Mouse (Mus musculus) cerebellum, postnatal 10 days (tissue): ENCODE results near the gene Frem2.

Experiments
- DNase-seq, 2 experiments: peaks; one replicate each; pipeline ENCODE4 v3.0.0; 2021; ENCODE audit warnings: mixed read lengths in 2 of 2

Frem2 gene

DNA sequence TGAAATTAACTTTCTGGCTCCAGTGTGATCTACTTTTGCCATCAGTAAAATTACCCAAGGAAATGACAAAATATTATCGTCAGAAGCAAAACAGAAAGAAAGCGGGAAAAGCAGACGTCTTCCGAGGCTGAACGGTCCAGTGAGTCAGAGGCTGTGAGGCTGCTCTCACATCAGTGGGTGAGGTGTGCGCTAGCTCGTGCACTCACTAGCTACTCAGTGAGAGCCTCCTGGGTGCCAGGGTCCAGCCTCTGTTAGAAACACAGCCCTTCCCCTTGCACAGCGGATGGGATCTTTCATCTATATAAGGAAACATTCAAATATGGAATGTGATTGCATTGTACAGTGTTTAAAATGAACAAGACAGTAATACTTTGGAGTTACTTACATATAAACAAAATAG lies 36.8 kb downstream of the Frem2 start:
- DNase-seq, result no peak

DNA sequence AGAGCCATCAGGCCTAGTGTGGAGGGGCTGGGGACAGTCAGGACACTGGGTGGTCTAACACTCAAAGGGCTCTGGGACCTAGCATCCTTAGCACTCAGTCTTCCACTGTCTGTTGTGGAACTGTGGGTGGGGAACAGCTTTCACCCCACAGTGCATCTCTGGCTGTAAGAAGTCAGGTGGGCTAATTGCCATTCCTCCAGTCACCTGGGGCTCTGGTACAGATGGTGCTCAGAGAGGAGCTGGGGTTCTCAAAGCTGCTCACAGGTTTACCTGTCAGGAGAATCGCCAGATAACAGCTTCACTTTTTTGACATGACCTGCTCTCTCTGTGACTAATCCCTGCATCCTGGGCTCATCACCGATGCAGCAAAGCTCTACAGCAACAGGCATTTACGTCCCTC lies 46.0 kb downstream of the Frem2 start:
- peak; percentile 82 to 84 for DNase-seq

DNA sequence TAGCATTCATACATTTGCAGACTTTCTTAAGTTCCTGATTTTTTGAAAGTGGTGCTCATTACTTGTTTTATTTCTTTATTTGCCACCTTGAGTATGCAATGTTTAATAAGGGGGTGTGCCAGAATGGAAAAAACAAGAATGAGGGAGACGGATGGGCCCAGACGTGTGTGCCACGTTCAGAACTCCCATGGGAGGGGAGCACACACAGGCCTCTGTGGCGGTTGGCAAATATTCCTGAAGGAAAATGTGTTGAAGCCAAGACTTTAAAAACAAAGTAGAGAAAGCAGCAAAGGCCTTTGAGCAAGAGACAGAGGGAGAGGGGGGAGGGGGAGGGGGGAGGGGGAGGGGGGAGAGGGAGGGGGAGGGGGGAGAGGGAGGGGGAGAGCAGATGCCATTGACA lies 47.3 kb downstream of the Frem2 start:
- DNase-seq, result peak; percentile 69 to 73

DNA sequence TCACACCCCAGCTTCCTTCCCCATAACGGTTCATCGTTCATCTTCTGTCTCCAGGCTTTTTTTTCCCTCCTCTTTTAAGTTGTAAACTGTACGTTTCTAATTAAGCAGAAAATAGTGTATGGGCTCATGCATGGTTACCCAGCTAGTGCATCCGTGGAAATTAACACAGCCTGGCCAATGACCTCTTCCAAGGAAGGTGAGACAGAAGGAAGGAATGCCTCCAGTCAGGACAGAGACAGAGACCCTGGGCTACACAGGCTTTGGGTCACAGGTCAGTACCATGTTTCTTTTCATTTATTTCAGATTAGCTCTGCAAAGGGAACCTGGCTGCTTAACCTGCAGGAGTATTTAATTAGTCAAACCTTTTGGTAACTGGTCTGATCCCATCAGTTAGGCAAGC lies 57.0 kb downstream of the Frem2 start:
- DNase-seq, result no peak

DNA sequence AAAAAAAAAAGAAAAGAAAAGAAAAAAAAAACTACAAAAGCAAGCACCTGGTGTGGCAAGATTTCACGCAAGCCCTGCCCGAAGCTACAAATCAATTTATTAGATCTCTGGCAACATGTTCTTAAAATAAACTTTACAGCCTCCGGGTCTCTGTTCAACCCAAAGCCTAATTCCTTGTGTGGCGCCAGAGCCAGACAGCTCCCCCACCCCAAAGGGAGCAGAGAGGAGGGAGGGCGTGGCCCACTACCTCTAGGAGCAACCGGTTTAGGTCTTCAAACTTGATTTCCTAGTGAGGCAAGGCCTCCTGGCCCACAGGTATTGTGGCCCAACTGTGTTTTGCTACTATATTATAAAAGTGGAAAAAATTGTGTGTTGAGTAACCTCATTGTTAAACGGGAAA lies 57.8 kb downstream of the Frem2 start:
- no peak for DNase-seq

DNA sequence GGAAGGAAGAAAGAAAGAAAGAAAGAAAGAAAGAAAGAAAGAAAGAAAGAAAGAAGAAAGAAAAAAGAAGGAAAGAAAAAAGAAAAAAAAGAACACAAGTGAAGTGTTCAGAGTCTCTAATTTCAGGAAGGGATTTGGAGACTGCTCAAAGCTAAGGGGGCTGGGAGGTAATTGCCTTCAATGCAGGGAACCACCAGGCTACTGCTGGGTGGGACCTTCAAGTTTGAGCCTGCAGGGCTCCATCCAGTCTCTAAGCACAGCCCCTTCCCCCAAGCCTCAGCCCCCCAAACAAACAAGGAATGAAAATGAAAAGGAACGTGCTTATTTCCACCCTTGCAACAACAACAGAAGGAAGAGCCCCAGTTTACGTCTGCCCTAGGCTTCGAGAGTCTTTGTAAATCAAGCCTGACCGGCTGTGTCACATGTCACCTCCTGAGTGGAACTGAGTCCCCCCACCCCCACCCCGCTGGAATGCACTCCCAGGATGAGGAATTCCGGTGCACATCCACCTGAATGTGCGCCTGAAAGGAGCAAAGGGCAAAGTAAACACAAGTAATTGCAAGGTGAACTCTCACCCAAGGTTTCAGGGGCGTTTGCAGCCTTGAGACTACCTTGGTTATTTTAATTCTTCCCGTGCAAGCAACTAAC lies 58.9 kb downstream of the Frem2 start:
- DNase-seq, result no peak

DNA sequence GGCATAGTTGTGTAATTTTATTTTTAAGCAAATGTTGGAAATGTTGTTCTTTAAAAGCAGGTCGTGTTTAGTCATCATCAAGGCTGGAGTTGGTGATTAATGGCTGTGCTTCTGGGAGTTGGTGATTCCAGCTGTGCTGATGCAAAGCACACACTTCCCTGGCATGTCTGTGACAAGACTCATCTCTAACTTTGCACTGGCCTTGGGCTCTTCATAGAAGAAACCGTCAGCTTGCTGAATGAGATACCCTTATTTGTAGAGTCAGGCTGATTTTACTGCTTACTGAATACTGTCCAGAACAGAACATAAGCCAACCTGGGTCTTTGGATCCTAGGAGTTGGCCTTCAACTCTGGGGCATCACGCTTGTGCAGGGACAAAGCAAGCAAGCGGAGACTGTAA lies 62.7 kb downstream of the Frem2 start:
- no peak for DNase-seq

DNA sequence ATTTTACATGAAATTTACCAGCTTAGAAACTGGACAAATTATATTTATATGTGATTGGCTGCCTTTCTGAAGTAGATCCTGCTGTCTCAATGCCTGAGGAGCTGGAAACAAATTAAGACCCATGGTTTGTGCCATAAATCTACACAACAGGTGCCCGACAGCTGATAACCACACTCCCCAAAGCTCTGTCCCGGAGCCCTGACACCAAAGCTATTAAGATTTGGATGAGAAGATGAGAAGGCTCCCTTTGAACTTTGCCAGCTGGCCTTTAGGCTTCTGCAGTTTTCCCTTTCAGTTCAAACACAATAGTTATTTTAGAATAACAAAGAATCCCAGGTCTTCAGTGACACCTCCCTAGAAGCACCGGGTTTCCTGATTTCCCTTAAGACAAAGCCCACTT lies 63.4 kb downstream of the Frem2 start:
- DNase-seq, result no peak

DNA sequence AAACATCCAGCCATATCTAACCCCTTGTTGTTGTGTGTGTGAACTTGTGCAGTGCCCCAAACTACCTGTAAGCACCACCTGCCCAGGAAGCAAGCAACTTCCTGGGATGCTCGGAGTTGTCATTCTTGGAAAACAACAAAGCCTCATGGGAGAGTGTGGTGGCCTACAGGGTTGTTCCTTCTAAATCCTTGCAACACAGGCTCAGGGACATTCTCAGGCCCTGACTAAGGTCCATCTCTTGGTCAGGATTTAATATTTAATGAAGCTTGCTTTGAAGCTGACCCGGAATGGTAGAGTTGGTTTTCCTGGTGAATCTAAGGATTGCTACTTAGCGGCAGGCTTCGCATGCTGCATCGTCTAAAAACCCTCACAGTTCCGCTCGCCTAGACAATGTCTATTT lies 65.1 kb downstream of the Frem2 start:
- DNase-seq, result no peak

DNA sequence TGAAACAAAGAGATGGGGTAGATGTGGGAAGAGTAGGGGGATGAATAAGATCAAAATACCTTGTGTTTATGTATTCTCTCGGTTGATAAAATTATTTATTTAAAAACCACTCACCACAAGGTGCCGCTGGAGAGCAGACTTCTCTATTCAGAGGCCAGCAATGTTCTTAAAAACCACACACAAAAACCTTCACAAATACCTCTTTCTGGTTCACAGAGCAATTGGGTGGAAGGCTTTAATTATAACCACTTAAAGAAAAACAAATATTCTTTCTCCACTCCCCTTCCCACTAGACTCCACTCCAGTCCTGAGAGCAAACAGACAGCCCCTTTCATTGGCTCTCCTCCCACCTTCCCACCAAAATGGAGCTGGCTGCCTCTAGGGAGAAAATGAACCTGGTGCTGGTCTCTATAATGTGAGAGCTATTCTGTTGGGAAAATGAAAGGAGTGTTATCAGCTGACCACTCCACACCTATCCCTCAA lies 67.0 kb downstream of the Frem2 start:
- DNase-seq, result peak; percentile 83 to 91

DNA sequence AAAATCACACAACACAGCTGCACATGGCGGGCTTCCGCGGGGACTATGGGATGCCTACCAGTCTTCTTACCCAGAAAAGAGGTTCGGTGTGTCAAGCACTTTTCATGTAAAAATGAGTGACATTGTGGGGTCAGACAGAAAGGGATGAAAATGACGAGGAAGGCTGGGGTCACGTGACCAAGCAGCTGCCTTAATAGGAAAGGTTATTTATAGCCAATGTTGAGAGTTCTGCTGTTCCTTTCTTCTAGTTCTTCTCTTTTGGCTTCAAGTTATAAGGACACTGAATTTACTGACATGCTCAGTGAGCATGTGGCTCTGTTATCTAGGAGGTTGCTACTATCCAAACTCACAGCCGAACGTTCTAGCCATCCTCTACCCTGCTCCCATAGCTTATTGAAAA lies 73.9 kb downstream of the Frem2 start:
- no peak for DNase-seq

DNA sequence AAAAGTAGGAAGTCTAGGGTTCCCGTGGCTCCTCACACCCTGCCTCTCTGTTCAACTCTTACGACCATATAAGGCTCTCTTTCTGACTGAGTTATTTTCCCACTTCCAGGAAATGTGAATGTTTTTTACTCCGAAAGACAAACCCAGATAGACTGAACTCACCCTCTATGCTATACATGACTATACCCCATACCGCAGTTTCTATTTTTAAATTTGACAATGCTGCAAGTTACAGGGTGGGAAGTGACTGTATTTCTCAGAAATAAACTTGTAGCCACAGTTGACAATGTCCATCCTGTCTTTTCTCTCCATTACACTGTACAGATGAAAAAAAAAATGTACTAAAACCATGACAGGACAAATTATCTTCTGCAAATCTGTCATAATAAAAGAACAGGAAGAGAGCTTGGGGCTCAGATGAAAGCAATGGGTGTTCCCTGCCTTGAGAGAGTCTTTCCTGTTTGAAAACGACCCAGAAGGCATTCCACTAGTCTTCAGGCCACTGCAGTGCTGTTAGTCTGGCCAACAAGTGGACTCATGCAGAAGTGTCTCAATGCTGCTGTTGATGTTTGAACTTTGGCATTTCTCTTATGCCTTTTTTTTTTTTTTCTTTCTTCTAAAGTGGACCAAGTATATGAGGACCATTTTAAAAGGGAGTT lies 76.4 kb downstream of the Frem2 start:
- DNase-seq, result no peak

DNA sequence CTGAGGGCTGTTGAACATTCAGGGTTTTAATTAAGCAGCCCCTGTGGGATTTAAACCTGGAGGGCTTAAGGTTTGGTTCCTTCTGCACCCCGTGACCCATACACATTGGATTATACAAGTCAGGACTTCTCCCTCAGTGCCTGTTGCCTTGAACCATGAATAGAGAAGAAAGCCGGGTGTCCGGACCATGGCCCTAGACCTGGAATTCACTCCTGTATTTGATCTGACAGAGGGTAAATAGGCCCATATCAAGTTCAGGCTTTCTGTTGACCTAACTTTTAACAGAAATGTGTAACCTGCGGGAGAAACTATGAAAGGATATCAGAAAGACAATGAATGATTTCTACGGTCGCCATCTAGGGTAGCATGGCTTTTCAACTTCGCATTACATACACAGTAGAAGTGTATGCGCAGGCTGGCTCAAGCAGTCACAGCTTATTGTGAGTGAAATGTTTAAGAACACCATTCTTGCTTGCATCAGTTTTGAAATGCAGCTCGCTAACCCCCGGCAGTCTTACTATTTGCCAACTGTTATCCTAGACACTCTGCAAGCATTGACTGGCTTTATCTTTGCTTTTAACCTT lies 77.9 kb downstream of the Frem2 start:
- no peak for DNase-seq

DNA sequence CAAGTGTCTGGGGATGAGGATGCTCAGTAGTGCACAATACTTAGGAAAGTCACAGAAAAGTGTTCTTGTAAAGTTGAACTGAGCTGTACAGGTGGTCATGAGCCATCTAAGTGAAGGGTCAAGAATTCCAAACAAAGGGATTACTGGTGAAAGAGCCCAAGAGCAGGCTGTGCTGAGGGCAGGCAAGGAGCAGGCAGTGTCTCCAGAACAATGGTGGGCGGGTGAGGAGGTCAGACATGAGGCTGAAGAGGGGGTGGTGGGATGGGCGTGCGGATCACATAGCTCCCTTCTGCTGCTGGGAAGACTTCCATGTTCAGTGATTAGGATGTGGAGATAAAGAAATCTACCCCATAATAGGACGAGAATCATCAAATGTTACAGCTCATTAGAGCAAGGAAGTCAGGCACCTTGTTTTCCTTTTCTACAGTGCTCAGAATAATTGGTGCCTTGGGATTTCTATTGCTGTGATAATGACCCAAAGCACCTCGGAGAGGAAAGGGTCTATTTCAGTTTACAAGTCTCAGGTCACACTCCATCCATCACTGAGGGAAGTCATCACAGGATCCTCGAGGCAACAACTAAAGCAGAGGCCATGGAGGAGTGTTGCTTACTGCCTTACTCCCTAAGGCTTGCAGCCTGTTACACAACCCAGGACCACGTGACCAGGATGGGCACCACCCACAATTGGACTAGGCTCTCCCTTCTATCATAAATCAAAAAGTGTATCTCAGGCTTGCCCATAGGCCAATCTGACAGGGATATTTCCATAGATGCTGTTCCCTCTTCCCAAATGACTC lies 80.6 kb downstream of the Frem2 start:
- DNase-seq, result no peak

DNA sequence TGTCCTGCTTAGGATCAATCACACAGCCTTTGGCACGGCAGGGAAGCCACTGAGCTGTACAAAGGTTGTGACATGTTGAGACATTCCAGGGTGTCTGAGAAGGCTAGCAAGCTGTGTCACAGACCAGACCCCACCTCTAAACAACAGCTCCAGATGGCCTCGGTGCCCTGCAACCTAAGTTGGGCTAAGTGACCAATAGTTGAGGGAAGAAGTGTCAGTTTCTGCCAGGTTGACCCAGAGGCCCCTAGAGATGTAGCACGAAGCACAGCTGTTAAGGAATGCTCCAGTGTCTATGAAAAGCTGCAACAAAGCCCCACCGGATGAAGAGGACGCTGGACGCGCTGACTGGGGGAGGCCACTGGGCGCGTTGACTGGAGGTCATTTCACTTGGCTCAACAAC lies 83.0 kb downstream of the Frem2 start:
- no peak for DNase-seq

DNA sequence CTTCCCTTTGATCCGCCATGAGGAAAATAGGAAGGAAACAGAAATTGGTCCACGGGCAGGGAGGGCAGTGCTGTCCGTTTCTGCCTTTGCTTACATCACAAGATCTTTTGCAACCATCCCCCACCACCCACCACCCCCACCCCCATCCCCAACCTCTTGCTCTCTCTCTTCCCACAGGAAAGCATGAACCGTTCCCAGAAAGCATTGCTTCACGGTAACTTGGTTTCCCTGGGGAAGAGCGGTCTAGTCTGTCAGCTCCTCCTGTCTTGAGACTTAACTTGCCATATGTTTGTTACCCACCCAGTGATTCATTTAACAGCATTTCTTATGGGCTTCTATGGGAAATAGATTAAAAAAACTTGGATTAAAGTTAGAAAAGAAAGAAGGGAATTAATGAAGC lies 85.5 kb downstream of the Frem2 start:
- no peak for DNase-seq

DNA sequence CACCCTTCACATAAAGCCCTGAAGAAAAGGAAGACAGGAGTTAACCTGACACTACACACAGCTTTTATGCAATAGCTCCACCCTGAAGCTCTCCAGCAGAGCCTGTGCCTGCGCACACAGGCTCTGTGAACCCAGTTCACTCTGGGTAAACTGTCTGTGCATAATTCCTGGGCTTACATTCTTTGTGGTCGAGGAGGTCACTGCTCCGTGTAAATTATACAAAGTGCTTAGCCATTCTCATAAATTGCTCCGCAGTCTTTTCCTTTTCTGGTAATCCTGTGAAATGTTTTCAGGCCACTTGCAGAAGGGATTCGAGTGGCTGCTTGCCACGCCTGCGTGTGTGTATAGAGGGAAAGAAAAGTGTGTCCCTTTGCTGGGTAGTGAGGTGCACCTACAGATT lies 92.6 kb downstream of the Frem2 start:
- DNase-seq, result peak; percentile 35 to 39

DNA sequence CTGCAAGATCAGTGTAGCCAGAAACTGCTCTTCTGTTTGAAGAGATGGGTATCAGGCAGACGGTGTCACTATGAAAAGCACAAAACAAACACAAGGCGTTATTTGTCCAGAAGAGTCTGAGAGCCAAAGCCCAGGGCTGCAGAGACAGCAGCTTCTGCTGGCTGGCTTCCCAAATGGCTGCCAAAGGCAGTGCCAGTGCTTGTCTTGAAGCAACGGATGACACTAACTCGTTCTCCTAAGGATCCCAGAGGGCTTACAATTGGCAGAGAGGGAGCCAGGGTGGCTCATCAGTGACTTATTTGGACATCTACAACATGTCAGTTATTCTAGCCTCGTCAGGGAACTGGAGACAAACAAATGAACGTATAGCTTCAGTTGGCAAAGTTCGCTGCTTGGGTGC lies 93.4 kb downstream of the Frem2 start:
- DNase-seq, result peak; percentile 97

DNA sequence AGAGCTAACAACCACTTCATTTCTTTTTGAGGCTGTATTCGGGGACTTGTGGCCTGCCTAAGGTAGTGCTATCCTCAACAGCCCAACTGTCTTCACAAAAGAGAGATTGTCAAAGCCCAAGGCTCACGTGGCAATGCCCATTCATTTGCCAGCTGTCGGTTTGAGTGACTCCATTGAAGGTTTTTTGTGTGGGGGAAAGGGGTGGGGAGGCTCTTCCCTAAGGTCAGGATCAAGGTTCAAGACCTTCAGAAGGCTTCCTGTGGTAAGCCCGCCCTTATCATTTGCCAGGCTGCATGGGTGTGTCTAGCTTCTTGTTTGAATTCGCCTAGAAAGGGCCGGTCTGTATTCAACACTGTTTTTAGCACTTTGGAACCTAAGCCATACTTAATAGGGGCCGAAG lies 95.3 kb downstream of the Frem2 start:
- DNase-seq, result no peak

DNA sequence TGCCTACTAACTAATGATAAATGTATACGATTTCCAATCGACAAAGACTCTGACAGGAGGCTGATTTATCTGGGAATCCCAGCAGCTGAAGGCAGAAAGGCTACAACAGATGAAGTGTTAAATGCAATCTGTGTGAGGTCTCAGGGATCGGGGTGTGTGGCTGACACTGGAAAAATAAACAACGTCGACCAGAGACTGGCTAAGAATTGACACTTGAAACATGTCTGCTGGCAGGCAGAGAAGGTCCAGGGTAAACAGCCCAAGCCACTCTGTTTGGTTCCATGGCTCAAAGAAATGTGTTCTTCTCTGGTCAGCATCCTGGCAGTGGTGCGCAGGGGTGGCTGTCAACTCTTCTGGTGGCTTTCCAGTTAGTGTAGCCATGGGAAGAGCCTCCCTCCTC lies 98.1 kb downstream of the Frem2 start:
- peak in 1 of 2 experiments; percentile 13 for DNase-seq

DNA sequence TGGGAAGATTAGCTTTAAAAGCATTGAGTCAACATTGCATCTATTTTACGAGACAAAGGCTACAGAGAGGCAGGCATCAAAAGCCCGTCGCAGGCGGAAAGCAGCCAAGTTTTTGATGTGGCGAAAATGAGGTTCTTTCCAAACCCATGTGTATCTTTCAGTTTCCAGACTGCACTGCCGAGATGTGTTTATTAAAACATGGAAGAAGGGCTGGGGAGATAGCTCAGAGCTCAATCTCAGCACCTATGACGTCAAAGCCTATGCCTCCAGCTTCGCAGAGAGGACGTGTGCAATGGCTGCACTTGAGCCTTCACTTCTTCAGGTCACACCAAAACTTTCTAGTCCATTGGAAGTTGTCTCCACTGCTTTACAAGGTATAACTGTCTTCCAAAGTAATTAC lies 98.9 kb downstream of the Frem2 start:
- peak; percentile 18 to 29 for DNase-seq

DNA sequence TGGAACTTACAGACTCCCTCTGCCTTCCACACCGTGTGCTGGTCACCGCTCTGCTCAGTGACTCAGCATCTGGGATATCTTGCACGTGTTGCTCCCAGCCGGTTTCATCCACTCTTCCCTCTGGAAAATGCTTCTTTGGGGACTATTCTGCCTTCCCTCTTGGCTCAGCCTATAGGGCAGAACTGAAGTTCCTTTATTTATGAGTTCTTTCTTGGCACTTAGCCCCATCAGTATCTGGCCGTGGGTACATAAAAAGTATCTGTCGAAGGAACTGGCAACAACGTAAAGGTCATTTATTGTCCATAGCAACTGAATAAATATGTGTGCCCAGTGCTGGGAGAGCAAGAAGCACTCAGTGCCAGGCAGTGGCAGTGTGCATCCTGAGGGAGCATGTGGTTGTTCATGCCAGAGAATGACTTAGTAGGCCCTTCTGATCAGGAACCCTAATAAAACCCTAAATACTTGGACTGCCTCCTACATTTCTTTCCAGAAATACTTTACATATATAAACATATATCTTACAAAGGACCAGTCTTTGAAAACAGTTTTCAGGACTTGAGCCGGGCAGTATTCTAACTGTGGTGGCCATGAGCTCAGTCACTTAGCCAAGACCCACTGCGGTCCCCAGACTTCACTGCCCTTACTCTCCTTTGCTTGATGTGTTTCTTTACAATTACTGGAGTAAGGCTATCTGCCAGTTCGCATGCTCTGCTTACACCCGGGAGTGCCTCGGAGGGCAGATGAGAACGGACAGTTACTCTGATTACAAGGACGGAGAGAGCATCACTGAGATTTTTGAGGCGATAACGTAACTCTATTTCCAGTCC lies 99.6 kb downstream of the Frem2 start:
- DNase-seq, result peak; percentile 24 to 25
